In the genomic region with DNA sequence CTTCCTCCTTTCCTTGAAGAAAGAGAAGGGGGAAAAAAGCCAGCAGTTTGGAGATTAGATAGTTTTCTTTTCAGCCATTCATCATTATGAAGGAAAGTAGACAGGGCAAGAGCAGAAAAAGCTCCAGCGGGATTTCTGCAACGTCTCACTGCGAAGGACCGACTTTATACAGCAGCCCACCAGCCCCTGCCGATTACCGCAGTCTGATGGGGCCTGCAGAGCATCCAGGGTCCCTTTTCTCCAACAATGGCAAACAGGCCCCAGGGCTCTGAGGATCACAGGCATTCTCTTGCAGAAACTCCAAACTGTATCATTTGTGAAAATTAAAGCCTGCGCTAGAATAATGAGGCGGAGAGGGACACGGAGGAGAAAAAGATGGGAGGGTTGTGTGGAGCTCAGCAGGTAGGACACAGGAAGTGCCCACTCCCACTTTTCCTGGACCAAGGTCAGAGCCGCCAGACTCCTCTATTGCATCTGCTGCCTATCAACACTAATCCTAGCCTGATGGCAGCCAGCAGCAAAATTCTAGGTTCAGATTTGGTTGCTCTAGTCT, we compare ENCODE assay signal across 15 mouse cellular contexts. TPM values are rescaled to one million over a fixed set of nuclear protein-coding genes. Genes with fewer than 3 reads are reported as not detected.
DNase-seq lines count a peak whose midpoint lies in the region; ATAC-seq and TF ChIP-seq lines count a peak whose summit lies in the region.
"Had no signal": no experiment of that assay in that cellular context is flagged by ENCODE, and none has a peak within 500 bp of the region (broad histone marks: within the 10 kb centered on the region; RNA-seq: fewer than 3 reads in every experiment).

No protein-coding gene starts in this region.

- H3K4me3 ChIP-seq in forebrain, embryonic 12.5 days (replicated peaks): no peak overlapping the region
- H3K4me3 ChIP-seq in forebrain, embryonic 11.5 days (ENCODE audit: low read depth, low read length): no peak overlapping the region
- H3K4me3 ChIP-seq in ES-Bruce4 (ENCODE audit: low read depth, low read length): peak overlapping the region; percentile 28
- no peak overlapping the region for H3K4me3 ChIP-seq in hindbrain, embryonic 14.5 days (replicated peaks; ENCODE audit: low read length)
- no peak overlapping the region for H3K4me3 ChIP-seq in midbrain, embryonic 12.5 days
- H3K4me3 ChIP-seq in kidney, embryonic 16.5 days (ENCODE audit: low read length): no peak overlapping the region
- H3K4me3 ChIP-seq: kidney, embryonic 15.5 days; liver, embryonic 13.5 days had no signal

- no peak for ATAC-seq in forebrain, embryonic 12.5 days (ENCODE audit: low FRiP score)
- ATAC-seq in forebrain, embryonic 11.5 days (replicated peaks; ENCODE audit: low FRiP score): no peak
- no peak for ATAC-seq in hindbrain, embryonic 14.5 days (ENCODE audit: low FRiP score)
- ATAC-seq in midbrain, embryonic 12.5 days (ENCODE audit: low FRiP score, low read depth): no peak
- no peak for ATAC-seq in kidney, embryonic 16.5 days (ENCODE audit: low FRiP score, low TSS enrichment)

- no peak for TF ChIP-seq POLR2A in ES-Bruce4 (IDR thresholded peaks at IDR 0.05; ENCODE audit: insufficient read depth, low read length)

- H3K4me2 ChIP-seq in forebrain, embryonic 12.5 days: peak overlapping the region; percentile 34
- H3K4me2 ChIP-seq in forebrain, embryonic 11.5 days (ENCODE audit: low read depth, low read length, severe bottlenecking): no peak overlapping the region
- H3K4me2 ChIP-seq in hindbrain, embryonic 14.5 days (replicated peaks): peak overlapping the region; percentile 12; the same call in 1 of the 2 replicates
- peak overlapping the region; percentile 29 for H3K4me2 ChIP-seq in midbrain, embryonic 12.5 days (replicated peaks)
- H3K4me2 ChIP-seq in kidney, embryonic 16.5 days (replicated peaks; ENCODE audit: low read depth, low read length): no peak overlapping the region
- H3K4me2 ChIP-seq: kidney, embryonic 15.5 days; liver, embryonic 13.5 days had no signal

- DNase-seq in forebrain, embryonic 11.5 days (ENCODE audit: low spot score): no peak
- no peak for DNase-seq in hindbrain, embryonic 14.5 days (ENCODE audit: low spot score)
- no peak for DNase-seq in embryo, embryonic 9.5 days (ENCODE audit: extremely low spot score)
- DNase-seq in thymus, postnatal 4 days: no peak
- DNase-seq: adrenal gland, adult 2 months; cerebellum, postnatal 10 days; gastrocnemius, postnatal 36 days; liver, embryonic 13.5 days; right cerebral cortex, postnatal 4 days had no signal

- no peak overlapping the region for H3K9ac ChIP-seq in forebrain, embryonic 12.5 days
- H3K9ac ChIP-seq in forebrain, embryonic 11.5 days (ENCODE audit: low read length): no peak overlapping the region
- H3K9ac ChIP-seq in ES-Bruce4 (ENCODE audit: low read depth, poor library complexity, severe bottlenecking): no peak overlapping the region
- H3K9ac ChIP-seq in hindbrain, embryonic 14.5 days: no peak overlapping the region; the same call in 1 of the 2 replicates
- H3K9ac ChIP-seq in midbrain, embryonic 12.5 days (replicated peaks): no peak overlapping the region
- no peak overlapping the region for H3K9ac ChIP-seq in kidney, embryonic 16.5 days (replicated peaks; ENCODE audit: low read length)
- H3K9ac ChIP-seq: kidney, embryonic 15.5 days; liver, embryonic 13.5 days had no signal

- TF ChIP-seq CTCF in ES-Bruce4 (IDR thresholded peaks at IDR 0.05; ENCODE audit: low read depth, low read length): no peak

- no peaks in the 10 kb centered on the region for H3K36me3 ChIP-seq in forebrain, embryonic 12.5 days (replicated peaks)
- H3K36me3 ChIP-seq in forebrain, embryonic 11.5 days (ENCODE audit: control insufficient read depth, insufficient read depth, low read length): no peaks in the 10 kb centered on the region
- no peaks in the 10 kb centered on the region for H3K36me3 ChIP-seq in ES-Bruce4 (ENCODE audit: control insufficient read depth, insufficient read depth, low read length, poor library complexity, severe bottlenecking)
- no peaks in the 10 kb centered on the region for H3K36me3 ChIP-seq in hindbrain, embryonic 14.5 days (replicated peaks; ENCODE audit: control insufficient read depth, insufficient read depth)
- H3K36me3 ChIP-seq in midbrain, embryonic 12.5 days: no peaks in the 10 kb centered on the region
- no peaks in the 10 kb centered on the region for H3K36me3 ChIP-seq in kidney, embryonic 16.5 days (ENCODE audit: insufficient read depth, low read length)
- H3K36me3 ChIP-seq: kidney, embryonic 15.5 days; liver, embryonic 13.5 days had no signal

- 49% methylated on average over 10 of the region's 10 CpGs for WGBS in forebrain, embryonic 12.5 days
- WGBS in forebrain, embryonic 11.5 days: 43% methylated on average over 10 of the region's 10 CpGs
- 36% methylated on average over 10 of the region's 10 CpGs for WGBS in hindbrain, embryonic 14.5 days
- 49% methylated on average over 10 of the region's 10 CpGs for WGBS in midbrain, embryonic 12.5 days
- WGBS in kidney, embryonic 16.5 days: 49% methylated on average over 10 of the region's 10 CpGs

- TF ChIP-seq EP300 in ES-Bruce4 (IDR thresholded peaks at IDR 0.05; ENCODE audit: insufficient read depth, low read depth, low read length): no peak

- H3K4me1 ChIP-seq in forebrain, embryonic 12.5 days: peaks cover 32% of the 10 kb centered on the region
- H3K4me1 ChIP-seq in forebrain, embryonic 11.5 days (replicated peaks; ENCODE audit: control insufficient read depth, insufficient read depth, low read length): peaks cover 21% of the 10 kb centered on the region
- H3K4me1 ChIP-seq in ES-Bruce4 (ENCODE audit: control insufficient read depth, insufficient read depth, low read length): no peaks in the 10 kb centered on the region
- H3K4me1 ChIP-seq in hindbrain, embryonic 14.5 days (replicated peaks; ENCODE audit: control insufficient read depth, insufficient read depth, low read length): peaks cover 26% of the 10 kb centered on the region
- H3K4me1 ChIP-seq in midbrain, embryonic 12.5 days: peaks cover 31% of the 10 kb centered on the region
- 0 out of 2 replicates have a peak, but pooled peaks cover 2% of the 10 kb centered on the region for H3K4me1 ChIP-seq in kidney, embryonic 16.5 days (ENCODE audit: insufficient read depth, low read length)
- H3K4me1 ChIP-seq: liver, embryonic 13.5 days had no signal

- H3K27ac ChIP-seq in forebrain, embryonic 12.5 days: no peak overlapping the region
- H3K27ac ChIP-seq in forebrain, embryonic 11.5 days (ENCODE audit: low read depth, low read length): no peak overlapping the region
- no peak overlapping the region for H3K27ac ChIP-seq in ES-Bruce4 (ENCODE audit: insufficient read depth, low read length)
- H3K27ac ChIP-seq in hindbrain, embryonic 14.5 days: peak overlapping the region; percentile 18
- peak overlapping the region; percentile 61 for H3K27ac ChIP-seq in midbrain, embryonic 12.5 days (replicated peaks)
- no peak overlapping the region for H3K27ac ChIP-seq in kidney, embryonic 16.5 days (ENCODE audit: low read length)
- H3K27ac ChIP-seq: kidney, embryonic 15.5 days; liver, embryonic 13.5 days had no signal

- H3K27me3 ChIP-seq in forebrain, embryonic 12.5 days: peaks cover 46% of the 10 kb centered on the region
- H3K27me3 ChIP-seq in forebrain, embryonic 11.5 days (ENCODE audit: control insufficient read depth, insufficient read depth, low read length): peaks cover 7% of the 10 kb centered on the region
- no peaks in the 10 kb centered on the region for H3K27me3 ChIP-seq in ES-Bruce4 (ENCODE audit: control insufficient read depth, insufficient read depth, low read length, poor library complexity, severe bottlenecking)
- H3K27me3 ChIP-seq in hindbrain, embryonic 14.5 days (ENCODE audit: control insufficient read depth, insufficient read depth, low read length): peaks cover under 1% of the 10 kb centered on the region; the same call in 1 of the 2 replicates
- H3K27me3 ChIP-seq in midbrain, embryonic 12.5 days: peaks cover 53% of the 10 kb centered on the region
- peaks cover 48% of the 10 kb centered on the region for H3K27me3 ChIP-seq in kidney, embryonic 16.5 days (ENCODE audit: insufficient read depth, low read length)

- H3K9me3 ChIP-seq in forebrain, embryonic 12.5 days: no peaks in the 10 kb centered on the region
- H3K9me3 ChIP-seq in forebrain, embryonic 11.5 days (ENCODE audit: control insufficient read depth, low read length): no peaks in the 10 kb centered on the region
- H3K9me3 ChIP-seq in ES-Bruce4 (replicated peaks; ENCODE audit: control insufficient read depth, insufficient read depth, low read length, poor library complexity, severe bottlenecking): no peaks in the 10 kb centered on the region
- H3K9me3 ChIP-seq in hindbrain, embryonic 14.5 days (ENCODE audit: control insufficient read depth, low read length): no peaks in the 10 kb centered on the region
- no peaks in the 10 kb centered on the region for H3K9me3 ChIP-seq in midbrain, embryonic 12.5 days
- H3K9me3 ChIP-seq in kidney, embryonic 16.5 days (ENCODE audit: low read length): no peaks in the 10 kb centered on the region
- H3K9me3 ChIP-seq: kidney, embryonic 15.5 days; liver, embryonic 13.5 days had no signal

RNA-seq across cellular contexts. Expression of gene Tbx4, which starts 32.2 kb away (rescaled TPM):
- 0.23 and 0.42 TPM in 2 replicates for polyA plus RNA-seq in forebrain, embryonic 12.5 days (2016; fragmentation: Nextera tagmentation; extraction: Ambion mirVana)
- polyA plus RNA-seq in forebrain, embryonic 11.5 days (2014; fragmentation: Nextera tagmentation; extraction: Ambion mirVana): 0.12 and 0.21 TPM in 2 replicates
- polyA plus RNA-seq in ES-Bruce4 (2011; ENCODE audit: insufficient read depth, insufficient read length, low read depth, missing spikeins): 0.62 and 0.69 TPM in 2 replicates
- polyA plus RNA-seq in hindbrain, embryonic 14.5 days (2014; fragmentation: Nextera tagmentation; extraction: Ambion mirVana): 0.23 and 0.25 TPM in 2 replicates
- polyA plus RNA-seq in midbrain, embryonic 12.5 days (2016; fragmentation: Nextera tagmentation; extraction: Ambion mirVana): 0.12 and 0.19 TPM in 2 replicates
- polyA plus RNA-seq in kidney, embryonic 16.5 days (2015; fragmentation: Nextera tagmentation; extraction: Ambion mirVana): 0.24 and 1.7 TPM in 2 replicates
- polyA plus RNA-seq: stomach, embryonic 14.5 days had no signal

Comparison
In these comparisons a context has a peak if more than half of its experiments do, and no peak if none do; other contexts are left out.
1. H3K4me2 ChIP-seq: peak in forebrain, embryonic 12.5 days (single experiment), hindbrain, embryonic 14.5 days (single experiment) and midbrain, embryonic 12.5 days (single experiment); none in forebrain, embryonic 11.5 days (single experiment) and kidney, embryonic 16.5 days (single experiment).
2. H3K27ac ChIP-seq: peak in hindbrain, embryonic 14.5 days (single experiment) and midbrain, embryonic 12.5 days (single experiment); none in forebrain, embryonic 12.5 days (single experiment), forebrain, embryonic 11.5 days (single experiment), ES-Bruce4 (single experiment) and kidney, embryonic 16.5 days (single experiment).